Mouse (Mus musculus): ENCODE results near the gene Bcl6b. TPM values are rescaled to one million over a fixed set of nuclear protein-coding genes. Genes with fewer than 3 reads are reported as not detected.

The Bcl6b gene
- total and polyA plus RNA-seq, 3 experiments = 9.1 to 18.9 (median 13.7) TPM

DNA sequence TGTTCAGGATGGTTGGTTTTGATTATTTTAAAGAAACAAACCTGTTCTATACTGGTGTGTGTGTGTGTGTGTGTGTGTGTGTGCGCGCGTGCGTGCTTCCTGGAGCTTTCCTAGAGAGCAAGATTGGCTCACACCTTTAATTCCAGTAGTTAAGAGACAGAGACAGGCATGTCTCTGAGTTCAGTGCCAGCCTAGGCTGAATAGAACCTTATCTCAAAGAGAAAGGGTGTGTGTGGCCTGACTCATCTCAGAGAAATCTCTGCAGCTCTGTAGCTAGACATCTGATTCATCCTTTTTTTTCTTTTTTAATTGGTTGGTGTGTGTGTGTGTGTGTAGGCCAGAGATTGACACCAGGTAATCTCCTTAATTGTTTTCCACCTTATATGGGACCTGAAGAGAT is 29.4 kb upstream of the Bcl6b start:
- 0 out of 2 replicates have a peak, but pooled peaks cover 1% of the 10 kb centered on the region for H3K27me3 ChIP-seq (ENCODE audit: control insufficient read depth, insufficient read depth, low read length)
- H3K27ac ChIP-seq = no peak overlapping the region
- no peaks in the 10 kb centered on the region for H3K79me2 ChIP-seq (replicated peaks; ENCODE audit: control insufficient read depth, insufficient read depth, low read length)
- intact Hi-C loops (cut with DNase I) = no loop called here
- H3K4me1 ChIP-seq (ENCODE audit: control insufficient read depth, insufficient read depth, low read length) = peaks cover 2% of the 10 kb centered on the region
- H3K36me3 ChIP-seq (ENCODE audit: control insufficient read depth, insufficient read depth, low read length) = no peaks in the 10 kb centered on the region
- no peak overlapping the region for H3K4me3 ChIP-seq
- no peak for TF ChIP-seq POLR2A (IDR thresholded peaks at IDR 0.05; ENCODE audit: insufficient read depth, low read depth, low read length)
- TF ChIP-seq CTCF (IDR thresholded peaks at IDR 0.05) = no peak
- TF ChIP-seq EP300 (IDR thresholded peaks at IDR 0.05; ENCODE audit: insufficient read depth, low read depth, low read length) = no peak
- WGBS = 77% methylated on average over 4 of the region's 4 CpGs
- H3K9ac ChIP-seq (ENCODE audit: low read depth, low read length) = no peak overlapping the region
- no peak for DNase-seq

DNA sequence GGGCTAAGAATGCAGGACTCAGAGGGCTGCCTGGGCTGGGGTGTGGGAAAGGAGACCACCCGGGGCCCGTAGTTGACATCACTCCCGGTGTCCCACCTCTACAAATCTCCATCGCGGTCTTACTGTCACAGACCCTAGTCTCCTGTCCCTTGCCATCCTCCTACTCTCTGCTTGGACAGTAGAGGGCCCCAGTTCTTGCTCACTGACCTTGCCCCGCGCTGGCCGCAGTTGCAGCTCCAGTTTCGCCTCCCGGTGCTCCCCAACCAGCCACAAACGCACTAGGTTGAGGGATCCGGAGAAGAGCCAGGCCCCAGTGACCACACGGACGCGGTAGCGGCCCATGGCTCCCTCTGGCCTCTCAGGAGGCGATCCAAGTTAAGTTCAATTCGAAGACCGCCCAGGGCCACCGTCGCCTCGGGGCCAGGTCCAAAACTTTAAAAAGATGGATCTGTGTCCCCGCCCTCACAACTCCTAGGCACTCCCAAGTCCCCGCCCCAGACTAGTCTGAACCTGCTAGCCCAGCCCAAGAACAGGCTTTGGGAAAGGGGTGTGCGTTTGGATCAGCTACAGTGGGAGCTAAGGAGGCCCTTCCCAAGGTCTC is 25.4 kb upstream of the Bcl6b start, which contains the start of gene Alox12:
TSS of gene Alox12 (minus strand) at position 423 of the 601 bp plus-strand sequence.
- peak within 1 kb of the TSS; percentile 15 for H3K27ac ChIP-seq
- TF ChIP-seq CTCF (IDR thresholded peaks at IDR 0.05) (peak; percentile 79), POLR2A (IDR thresholded peaks at IDR 0.05; ENCODE audit: insufficient read depth, low read depth, low read length) (peak; percentile 53; the same call in 1 of the 2 replicates), EP300 (IDR thresholded peaks at IDR 0.05; ENCODE audit: insufficient read depth, low read depth, low read length) (peak; percentile 62; the same call in 1 of the 2 replicates)
- H3K36me3 ChIP-seq (ENCODE audit: control insufficient read depth, insufficient read depth, low read length) = no peaks in the 10 kb centered on the region
- intact Hi-C loops (cut with DNase I) = loop anchor here (1.0 kb wide), 1 partner anchor 54 kb away; no protein-coding TSS in a partner anchor
- H3K27me3 ChIP-seq (ENCODE audit: control insufficient read depth, insufficient read depth, low read length) = 0 out of 2 replicates have a peak, but pooled peaks cover 1% of the 10 kb centered on the region
- 3% methylated on average over 25 of the region's 25 CpGs for WGBS
- peak within 1 kb of the TSS; percentile 57 for H3K4me3 ChIP-seq
- H3K4me1 ChIP-seq (ENCODE audit: control insufficient read depth, insufficient read depth, low read length) = peaks cover 2% of the 10 kb centered on the region
- H3K79me2 ChIP-seq (replicated peaks; ENCODE audit: control insufficient read depth, insufficient read depth, low read length) = no peaks in the 10 kb centered on the region
- DNase-seq = peak; percentile 63 to 71
- peak within 1 kb of the TSS; percentile 79 for H3K9ac ChIP-seq (ENCODE audit: low read depth, low read length)

DNA sequence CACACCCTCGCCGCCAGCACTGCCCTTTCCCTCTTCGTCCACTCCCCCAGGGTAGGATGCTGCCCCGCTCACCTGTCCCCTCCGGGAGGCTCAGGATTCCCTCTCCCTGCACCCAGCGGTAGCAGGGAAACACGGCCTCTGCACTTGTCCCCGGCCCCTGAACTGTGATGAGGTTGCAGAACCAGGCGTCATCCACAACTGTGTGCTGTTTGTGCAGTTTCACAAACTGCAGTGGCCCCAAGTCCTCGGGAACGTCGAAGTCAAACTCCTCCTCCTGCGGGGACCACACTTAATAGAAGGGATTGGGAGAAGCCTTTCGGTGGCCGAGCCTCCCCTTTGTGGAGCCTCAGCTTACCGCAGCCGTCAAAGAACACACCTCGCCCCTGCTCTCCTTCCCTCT is 24.7 kb upstream of the Bcl6b start:
- intact Hi-C loops (cut with DNase I) = no loop called here
- no peak for DNase-seq
- H3K27me3 ChIP-seq (ENCODE audit: control insufficient read depth, insufficient read depth, low read length) = 0 out of 2 replicates have a peak, but pooled peaks cover 1% of the 10 kb centered on the region
- TF ChIP-seq CTCF (IDR thresholded peaks at IDR 0.05) (no peak), POLR2A (IDR thresholded peaks at IDR 0.05; ENCODE audit: insufficient read depth, low read depth, low read length) (no peak), EP300 (IDR thresholded peaks at IDR 0.05; ENCODE audit: insufficient read depth, low read depth, low read length) (no peak)
- H3K4me3 ChIP-seq = peak overlapping the region; percentile 57
- no peaks in the 10 kb centered on the region for H3K79me2 ChIP-seq (replicated peaks; ENCODE audit: control insufficient read depth, insufficient read depth, low read length)
- H3K36me3 ChIP-seq (ENCODE audit: control insufficient read depth, insufficient read depth, low read length) = no peaks in the 10 kb centered on the region
- peak overlapping the region; percentile 13 for H3K27ac ChIP-seq
- H3K4me1 ChIP-seq (ENCODE audit: control insufficient read depth, insufficient read depth, low read length) = peaks cover 2% of the 10 kb centered on the region
- H3K9ac ChIP-seq (ENCODE audit: low read depth, low read length) = peak overlapping the region; percentile 61
- WGBS = 12% methylated on average over 18 of the region's 18 CpGs

DNA sequence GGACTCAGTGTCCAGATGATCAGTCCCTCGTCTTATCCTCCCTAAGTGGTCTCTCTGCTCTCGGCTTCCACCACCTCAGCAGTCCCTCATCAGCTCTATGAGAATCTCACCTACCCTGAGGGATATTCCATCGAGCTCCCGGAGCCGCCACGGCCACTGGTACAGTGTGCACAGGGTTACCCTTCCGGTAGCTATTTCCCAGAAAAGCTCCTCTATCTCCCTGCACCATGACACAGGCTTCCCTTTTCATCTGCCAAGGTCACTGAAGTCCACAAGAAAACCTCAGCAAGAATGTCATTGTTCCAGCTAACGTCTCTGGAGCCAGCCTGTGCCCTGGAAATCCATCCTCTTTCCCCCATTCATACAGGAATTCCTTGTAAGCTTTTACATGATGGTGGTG is 22.3 kb upstream of the Bcl6b start:
- intact Hi-C loops (cut with DNase I) = no loop called here
- DNase-seq = no peak
- Histone ChIP-seq H3K36me3 (ENCODE audit: control insufficient read depth, insufficient read depth, low read length) (no peaks in the 10 kb centered on the region), H3K4me1 (ENCODE audit: control insufficient read depth, insufficient read depth, low read length) (peaks cover 2% of the 10 kb centered on the region; the same call in 1 of the 2 replicates), H3K27ac (no peak overlapping the region), H3K27me3 (ENCODE audit: control insufficient read depth, insufficient read depth, low read length) (0 out of 2 replicates have a peak, but pooled peaks cover 1% of the 10 kb centered on the region), H3K4me3 (no peak overlapping the region), H3K9ac (ENCODE audit: low read depth, low read length) (no peak overlapping the region), H3K79me2 (replicated peaks; ENCODE audit: control insufficient read depth, insufficient read depth, low read length) (no peaks in the 10 kb centered on the region)
- 50% methylated on average over 8 of the region's 8 CpGs for WGBS
- no peak for TF ChIP-seq CTCF (IDR thresholded peaks at IDR 0.05)
- TF ChIP-seq EP300 (IDR thresholded peaks at IDR 0.05; ENCODE audit: insufficient read depth, low read depth, low read length) = no peak
- no peak for TF ChIP-seq POLR2A (IDR thresholded peaks at IDR 0.05; ENCODE audit: insufficient read depth, low read depth, low read length)

DNA sequence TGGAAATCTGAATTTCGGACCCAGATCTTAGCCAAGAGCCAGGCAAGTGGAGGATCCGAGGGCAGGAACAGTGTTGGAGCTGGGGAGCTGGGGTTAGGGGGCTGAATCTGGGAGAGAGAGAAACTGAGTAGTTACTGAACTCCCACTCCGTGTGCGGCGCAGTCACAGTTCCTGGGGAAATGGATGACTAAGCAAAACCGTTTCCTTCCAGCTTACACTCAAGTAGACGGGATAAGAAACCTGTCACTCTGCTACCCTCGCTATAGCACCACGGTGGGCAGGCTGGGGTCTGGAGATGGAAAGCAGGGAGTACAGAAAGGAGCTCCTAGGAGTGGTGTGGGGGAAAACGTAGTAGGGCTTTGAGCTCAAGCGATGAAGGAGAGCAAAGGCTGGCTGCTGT is 20.6 kb upstream of the Bcl6b start:
- Histone ChIP-seq H3K4me3 (no peak overlapping the region), H3K4me1 (ENCODE audit: control insufficient read depth, insufficient read depth, low read length) (peaks cover 2% of the 10 kb centered on the region; the same call in 1 of the 2 replicates), H3K36me3 (ENCODE audit: control insufficient read depth, insufficient read depth, low read length) (no peaks in the 10 kb centered on the region), H3K79me2 (replicated peaks; ENCODE audit: control insufficient read depth, insufficient read depth, low read length) (no peaks in the 10 kb centered on the region), H3K9ac (ENCODE audit: low read depth, low read length) (no peak overlapping the region), H3K27ac (no peak overlapping the region), H3K27me3 (ENCODE audit: control insufficient read depth, insufficient read depth, low read length) (0 out of 2 replicates have a peak, but pooled peaks cover 1% of the 10 kb centered on the region)
- TF ChIP-seq EP300 (IDR thresholded peaks at IDR 0.05; ENCODE audit: insufficient read depth, low read depth, low read length) (no peak), POLR2A (IDR thresholded peaks at IDR 0.05; ENCODE audit: insufficient read depth, low read depth, low read length) (no peak), CTCF (IDR thresholded peaks at IDR 0.05) (no peak)
- intact Hi-C loops (cut with DNase I) = no loop called here
- DNase-seq = no peak
- WGBS = 50% methylated on average over 11 of the region's 11 CpGs

All from heart, adult 2 months (tissue).